Mouse (Mus musculus) monocyte, adult 2 months (primary cell): Measurements from ENCODE around the gene Slc10a7.
"Not testable (repeated sequence)": the region's sequence is repeated elsewhere in the genome, so short reads cannot be mapped to it uniquely, and the experiment has no call there.

Source experiments
- DNase-seq, 2 experiments: peaks; one replicate each; pipeline ENCODE4 v3.0.0; 2022; ENCODE audit warnings: low spot score in 2 of 2, low read depth in 1 of 2

The Slc10a7 gene

DNA sequence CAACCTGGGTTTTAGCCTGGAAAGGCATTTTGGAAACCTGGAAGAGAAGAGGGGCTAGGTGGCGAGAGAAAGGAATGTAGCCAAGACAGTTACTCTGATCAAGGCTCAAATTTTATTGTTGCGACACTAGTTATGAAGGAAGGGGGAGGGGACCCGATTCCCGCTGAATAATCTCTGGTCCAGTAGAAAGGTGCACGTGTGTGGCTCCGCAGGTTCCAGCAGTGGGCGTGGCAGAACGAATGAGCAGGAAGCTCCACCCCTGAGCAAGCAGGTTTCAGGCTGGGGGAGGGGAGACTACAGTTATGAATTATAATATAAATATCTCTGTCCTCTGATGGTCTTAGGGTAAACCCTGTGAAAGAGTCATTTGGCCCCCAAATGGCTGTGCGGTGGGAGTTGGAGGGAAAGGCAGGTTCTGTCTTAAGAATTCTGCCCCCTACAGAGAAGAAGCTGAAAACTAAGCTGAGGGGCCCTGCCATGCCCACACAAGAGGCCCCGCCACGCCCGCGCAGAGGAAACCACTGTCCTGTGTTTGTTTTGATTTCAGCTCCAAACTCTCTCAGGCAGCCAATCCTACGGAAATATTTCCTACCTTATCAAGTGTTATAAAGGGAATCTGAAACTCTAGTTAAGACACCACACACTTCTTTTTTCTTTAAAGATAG, 36.1 kb downstream of the Slc10a7 start:
- DNase-seq = not testable (repeated sequence)

DNA sequence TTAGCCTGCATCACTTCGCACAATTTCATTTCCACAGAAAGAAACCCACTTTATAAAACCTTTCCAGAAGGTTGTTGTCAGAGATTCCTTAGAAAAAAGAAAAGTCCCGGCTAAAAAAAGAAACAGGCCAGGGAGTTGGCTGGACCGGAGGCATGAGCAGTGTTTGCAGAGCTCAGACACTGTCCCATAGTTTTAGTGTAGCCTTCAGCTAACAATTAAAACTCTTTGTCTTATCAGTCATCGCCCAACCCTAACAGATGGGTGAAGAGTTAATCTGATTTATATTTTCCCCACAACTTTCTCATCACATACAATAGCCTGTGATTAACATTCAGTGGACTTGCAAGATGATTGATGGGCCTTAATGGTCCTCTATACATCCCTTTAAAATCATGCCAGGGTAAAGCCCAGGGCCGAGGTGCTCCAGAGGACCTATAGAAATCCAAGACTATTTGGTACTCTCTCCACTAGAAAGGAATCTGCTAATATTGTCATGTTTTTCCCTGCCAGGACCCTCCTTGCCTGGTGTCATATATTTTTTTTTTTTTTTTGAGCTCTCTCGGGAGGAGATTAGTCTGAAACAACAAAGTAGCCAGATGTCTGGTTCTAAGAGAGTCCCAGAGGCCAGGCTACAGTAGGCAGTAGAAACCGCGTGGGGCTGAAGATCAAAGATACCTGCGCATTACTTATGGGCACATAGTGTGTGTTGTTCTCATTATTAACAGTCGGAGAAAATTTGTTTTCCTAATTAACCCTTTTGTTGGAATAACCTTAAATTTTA, 41.0 kb downstream of the Slc10a7 start:
- DNase-seq = no peak

DNA sequence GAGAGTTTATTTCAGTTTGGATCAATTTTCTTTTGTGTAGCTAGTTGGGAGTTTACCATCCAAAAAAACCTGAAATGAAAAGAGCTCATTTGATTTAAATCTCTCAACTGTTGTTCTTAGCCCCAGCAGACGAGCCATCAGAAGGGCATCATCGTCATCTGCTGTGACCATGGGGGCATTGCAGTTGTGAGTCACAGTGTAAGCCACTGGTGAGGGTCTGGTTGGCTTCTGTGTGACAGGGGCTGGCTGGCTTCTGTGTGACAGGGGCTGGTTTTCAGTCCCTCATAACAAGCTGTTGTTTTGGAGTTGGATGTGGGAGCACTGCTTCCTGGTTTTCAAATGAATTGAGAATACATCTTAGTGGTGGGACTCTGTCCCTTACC, 41.6 kb downstream of the Slc10a7 start:
- DNase-seq = no peak

DNA sequence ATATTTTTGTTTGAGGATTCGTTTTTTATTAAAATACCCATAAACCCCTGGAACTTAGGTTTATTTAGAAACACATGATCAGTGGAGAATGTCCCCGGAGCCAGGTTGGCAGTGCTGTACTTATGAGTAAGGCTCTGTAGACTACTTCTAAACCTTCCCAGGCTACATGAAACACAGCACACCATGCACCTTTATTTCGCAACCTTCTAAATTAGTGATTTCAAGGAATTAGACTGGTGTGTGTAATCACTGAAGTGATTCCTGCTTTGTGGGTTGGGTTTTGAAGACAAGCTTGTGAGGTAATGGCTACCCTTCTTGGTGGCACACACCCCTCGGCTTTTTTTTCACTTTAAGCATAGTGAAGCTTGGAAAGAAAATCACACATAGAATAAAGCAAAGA, 46.7 kb downstream of the Slc10a7 start:
- DNase-seq = no peak

DNA sequence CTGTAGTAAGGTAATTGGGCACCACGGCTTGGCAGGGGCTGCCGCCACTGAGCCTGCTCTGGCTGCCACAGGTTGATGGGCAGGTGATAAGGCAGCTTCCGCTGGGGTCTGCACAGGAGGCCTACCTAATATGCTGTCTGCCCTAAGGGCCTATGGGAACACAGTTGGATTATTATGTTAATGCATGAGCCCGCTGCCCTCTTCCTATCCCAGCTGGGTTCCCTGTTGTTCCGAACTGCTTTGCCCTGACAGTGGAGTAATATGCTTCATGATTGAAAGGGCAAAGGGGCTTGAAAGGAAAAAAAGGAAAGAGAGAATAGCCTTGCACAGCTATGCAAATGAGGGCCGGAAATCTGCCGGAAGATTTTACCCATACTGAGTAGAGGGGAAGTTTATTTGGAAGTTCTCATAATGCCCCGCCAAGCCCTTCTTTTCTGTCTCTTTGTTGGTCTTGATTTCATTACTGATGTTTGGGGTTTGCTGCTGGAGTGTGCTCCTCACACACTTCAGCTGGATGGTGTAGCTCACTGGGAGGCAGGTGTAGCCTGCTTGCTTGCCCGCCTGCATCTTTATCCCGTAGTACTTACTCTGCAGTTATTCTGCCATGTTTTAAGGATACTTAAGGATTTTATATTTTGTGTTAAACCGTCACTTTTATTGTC, 47.8 kb downstream of the Slc10a7 start:
- DNase-seq = no peak

DNA sequence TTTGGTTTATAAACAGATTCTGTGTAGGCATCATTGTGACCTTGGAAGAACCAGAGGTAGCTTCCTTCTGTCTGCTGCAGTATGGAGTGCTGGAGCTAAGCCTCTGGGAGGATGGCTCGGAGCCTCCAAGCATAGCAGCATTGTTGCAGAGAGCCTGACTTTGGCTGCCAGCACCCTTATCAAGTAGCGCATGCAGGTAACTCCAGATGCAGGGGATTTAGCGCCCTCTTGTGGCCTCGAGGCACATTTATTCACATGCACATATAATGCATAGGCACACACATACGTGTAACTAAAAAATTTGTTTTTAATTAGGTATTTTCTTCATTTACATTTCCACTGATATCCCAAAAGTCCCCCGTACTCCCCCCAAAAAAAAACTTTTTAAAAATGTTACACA, 52.5 kb downstream of the Slc10a7 start:
- no peak for DNase-seq

DNA sequence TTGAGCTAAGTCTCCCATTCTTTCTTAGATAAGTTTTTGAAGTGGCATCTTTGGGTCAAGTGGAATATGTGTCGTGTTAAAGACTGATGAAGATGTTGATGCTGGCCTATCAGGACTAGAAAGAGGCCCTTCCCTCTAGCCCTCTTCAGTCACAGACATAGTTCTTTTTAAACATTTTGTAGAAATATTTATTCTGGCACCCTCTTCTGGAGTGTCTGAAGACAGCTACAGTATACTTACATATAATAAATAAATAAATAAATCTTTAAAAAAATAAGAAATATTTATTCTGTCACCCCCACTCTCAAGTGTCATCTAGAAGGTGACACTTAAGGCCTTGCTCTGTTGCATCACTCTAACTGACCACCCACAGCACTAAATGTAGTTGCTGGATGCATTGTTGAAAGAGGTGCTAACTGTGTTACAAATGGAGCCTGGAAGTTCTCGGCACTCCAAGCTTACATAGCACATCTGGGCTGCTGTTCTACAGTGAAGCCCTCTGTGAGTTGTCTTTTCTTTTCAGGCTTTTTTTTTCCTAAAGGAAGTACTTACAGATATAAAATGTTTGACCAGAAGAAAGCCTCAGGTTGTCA, 54.4 kb downstream of the Slc10a7 start:
- DNase-seq = no peak

DNA sequence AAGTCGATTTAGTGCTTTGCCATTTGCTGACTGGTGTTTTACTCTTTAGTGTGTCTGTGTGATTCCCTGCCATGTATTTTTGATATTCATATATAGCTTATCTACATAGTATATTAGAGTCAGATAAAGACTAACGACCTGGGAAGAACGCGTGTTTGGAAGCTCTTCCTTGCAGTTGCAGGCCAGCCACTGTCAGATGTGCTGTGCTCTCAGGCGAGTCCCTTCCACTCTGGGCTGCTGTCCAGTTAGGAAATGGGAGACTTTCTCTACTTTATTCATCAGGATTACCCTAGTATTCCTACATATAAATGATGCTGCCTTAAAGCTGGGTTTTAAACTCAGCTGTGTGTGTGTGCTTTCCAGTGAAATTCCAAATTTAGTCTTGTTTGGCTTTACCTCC, 55.1 kb downstream of the Slc10a7 start:
- no peak for DNase-seq

DNA sequence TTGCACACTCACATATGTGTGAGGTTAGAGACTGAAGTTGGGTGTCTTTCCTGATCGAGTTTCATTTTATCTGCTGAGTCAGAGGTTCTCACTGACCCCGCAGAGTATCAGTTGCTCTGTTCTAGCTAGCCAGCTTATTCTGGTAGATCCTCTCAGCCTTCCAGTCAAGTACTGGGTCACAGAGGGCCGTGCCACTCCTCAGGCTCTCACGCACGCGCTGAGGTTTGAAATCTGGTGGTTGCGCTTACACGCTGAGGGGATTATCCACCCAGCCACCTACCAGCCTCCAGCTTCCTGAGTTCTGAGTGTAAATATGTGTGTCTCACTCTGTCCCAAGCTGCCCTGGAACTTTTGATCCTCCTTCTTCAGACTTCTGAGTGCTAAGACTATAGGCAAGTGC, 59.0 kb downstream of the Slc10a7 start:
- no peak for DNase-seq

DNA sequence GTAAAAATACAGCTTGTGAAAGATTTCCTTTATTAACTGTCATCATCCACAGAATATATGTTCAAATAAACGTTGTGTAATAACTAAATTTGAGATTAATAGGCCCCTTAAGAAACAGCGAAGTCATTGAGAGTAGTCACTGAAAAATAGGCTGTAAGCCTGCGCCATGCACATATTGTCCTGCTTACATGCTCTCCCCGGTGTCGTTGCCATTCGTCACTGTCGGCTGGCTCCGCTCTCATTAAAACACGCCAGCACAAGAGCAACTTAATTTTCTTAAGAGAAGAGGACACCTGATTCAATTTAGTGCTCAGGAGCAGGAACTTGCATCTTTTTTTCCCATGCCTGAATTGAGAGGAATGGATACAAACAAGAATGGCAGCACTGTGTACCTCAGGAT, 62.4 kb downstream of the Slc10a7 start:
- no peak for DNase-seq

DNA sequence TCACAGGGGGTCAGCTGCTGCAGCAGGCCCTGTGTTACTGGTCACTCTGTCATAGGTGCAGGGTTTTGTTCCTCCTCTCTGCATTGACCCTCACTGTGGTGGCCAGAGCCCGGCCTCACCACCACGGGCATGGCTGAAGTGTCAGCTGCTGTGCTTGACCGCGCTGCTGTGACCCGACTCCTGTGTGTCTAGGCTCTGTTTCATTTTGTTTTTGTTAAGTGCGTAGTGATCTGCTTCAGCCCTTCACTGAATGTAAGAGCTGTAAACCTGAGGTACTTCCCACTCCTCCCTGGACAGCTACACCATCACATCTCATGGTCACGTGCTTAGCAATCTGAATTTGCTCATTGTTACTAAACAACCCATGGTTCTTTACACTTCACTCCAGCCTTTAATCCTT, 65.1 kb downstream of the Slc10a7 start:
- DNase-seq = no peak

DNA sequence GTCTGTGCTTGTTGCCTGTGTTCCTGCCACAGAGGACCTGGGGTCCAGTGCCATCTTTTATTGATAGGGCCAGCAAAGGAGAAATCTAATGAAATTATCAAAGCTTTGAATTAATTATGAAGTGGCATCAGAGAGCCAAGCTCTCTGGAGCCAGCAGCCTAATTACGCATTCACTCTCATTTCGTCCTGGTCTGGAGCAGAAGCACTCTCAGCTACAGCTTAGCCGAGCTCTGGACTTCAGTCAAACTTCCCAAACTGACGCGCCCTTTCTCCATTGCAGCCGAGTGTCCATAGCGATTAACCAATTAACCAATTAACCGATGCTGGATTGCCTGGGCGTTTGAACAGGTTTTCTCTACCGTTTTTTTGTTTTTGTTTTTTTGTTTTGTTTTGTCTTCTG, 68.4 kb downstream of the Slc10a7 start:
- DNase-seq = no peak

DNA sequence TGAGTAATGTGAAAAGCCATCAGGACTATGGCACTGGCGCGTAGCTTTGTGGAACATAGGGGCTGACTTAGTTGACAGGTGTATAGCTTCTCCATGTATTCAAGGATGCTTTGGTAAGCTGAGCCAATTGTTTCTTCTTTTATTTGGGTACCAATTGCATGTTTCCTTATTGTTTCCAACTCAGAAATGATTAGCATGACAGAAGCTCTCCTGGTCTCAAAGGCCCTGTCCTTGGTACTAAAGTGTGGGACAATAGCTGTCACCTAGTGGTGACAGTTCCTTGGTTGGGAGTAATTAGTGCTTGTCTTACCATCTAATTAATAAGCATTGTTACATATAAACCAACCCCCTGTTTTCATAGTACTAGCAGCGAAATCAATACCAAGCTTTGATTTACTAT, 68.9 kb downstream of the Slc10a7 start:
- no peak for DNase-seq

DNA sequence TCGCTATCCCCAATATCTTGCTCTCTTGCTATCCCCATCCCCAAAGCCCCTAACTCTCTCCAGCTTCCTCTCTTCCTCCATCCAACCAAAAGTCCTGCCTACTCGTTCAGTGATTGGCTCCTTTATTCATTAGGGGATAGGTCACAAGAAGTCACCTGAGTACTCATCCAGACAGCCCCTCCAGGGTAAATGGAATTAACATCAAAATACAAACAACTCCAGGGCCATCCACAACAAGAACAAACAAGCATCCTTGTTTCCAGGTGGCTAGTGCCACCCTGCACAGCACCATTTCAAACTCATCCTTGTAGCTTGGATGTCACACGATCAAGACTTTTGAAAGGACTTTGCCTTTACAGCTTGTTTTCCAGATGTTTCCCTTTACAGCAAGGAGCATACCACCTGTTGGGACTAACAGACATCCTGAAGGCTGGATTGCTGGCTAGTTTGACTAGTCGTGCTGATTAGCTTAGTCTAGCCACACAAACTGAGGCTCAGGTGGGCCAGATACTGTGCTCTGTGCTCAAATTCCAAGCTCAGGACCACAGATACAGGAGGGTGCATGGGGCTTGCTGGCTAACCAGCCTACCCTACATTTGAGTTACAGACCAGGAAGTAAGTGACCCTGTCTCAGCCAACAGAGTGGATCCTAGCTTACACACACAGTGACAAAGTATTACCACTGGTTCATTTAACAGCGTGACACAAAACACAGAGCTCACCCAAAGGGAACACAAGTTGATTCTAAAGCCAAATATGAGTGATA, 75.0 kb downstream of the Slc10a7 start:
- DNase-seq = no peak

DNA sequence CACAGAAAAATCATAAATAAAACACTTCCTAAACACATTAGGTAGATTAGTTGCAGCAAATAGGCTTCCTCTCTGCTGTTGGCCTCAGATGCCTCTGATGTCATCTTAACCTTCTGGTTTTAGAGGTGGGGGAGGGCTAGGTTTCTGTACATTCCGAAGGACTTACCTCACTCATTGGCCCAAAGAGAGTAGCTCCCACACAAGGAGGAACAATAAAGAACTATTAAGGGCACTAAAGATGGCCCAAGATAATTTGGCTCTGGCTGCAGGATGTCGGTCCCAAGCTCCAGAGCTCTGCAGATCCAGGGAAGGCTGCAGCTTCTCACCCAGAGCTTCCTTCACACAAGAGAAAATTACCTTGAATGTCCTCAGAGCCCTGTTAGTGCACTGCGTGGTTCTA, 75.7 kb downstream of the Slc10a7 start:
- DNase-seq = no peak

DNA sequence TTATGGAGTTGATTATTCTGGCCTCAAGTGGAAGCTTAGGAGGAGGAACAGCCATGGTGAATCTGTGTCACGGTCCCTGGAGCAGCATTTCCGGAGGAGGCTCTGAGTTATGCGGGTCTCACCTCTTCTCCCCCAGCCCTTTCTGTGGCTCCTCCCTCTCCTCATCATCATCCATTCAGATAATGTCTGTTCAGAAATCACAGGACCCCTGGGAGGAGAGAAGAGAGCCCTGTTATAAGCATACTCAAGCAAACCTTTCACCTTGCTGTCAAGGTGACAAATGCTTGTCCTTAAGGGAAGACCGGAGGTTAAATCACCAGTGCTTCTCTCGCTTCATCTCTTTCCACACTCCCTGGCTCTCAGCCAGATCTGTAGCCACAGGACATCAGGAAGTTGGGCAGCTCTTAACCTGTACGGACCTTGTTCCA, 86.3 kb downstream of the Slc10a7 start:
- no peak for DNase-seq

DNA sequence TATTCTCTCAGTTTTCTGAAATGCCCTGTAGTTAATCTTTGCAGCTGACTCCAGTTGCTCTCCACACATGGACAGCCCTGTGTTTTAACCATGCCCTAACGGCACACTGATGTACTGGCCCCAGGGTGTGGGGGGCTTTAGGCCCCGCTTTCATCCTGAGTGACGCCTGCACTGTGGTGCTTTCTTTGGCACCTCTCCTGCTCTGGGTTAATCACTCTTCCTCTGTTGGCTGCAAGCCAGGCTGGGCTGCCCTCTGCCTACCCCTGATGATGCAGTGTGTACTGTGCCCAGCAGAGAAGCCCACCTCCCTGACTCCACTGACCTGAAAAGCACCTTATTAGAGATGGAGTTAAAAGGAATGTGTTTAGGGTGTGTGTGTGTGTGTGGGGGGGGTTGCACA, 89.1 kb downstream of the Slc10a7 start:
- no peak for DNase-seq

DNA sequence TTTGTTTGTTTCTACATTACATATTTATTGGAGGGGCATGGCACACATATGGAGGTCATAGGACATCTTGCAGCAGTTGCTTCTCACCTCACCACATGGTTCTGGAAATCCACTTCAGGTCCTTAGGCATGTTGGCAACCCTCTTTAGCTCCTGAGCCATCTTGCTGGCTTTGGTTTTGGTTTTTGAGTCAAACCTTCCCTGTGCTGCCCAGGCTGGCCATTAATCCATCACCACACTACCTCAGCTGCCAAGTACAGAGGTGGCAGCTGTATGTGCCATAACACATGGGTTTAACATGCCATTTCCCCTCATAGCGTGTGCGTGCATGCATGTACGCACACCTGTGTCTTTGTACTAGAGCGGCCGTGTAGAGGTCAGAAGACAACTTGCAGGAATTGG, 93.9 kb downstream of the Slc10a7 start:
- DNase-seq = no peak

DNA sequence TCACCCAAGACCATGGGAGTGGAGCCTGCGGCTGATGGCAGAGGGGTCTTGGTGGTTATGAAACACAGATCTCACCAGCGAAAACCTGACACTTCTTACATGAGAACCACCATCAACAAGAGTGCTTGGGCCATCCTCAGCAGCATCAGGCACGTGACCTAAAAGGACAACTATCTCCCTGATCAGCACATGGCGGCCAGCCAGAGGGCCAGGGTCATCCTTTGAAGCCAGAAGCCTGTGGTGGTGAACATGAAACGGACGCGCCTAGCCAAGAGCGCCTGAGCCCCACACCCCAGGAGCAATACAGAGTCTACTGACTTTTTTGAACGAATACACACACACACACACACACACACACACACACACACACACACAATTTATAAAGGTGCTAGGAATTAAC, 95.3 kb downstream of the Slc10a7 start:
- DNase-seq = no peak

DNA sequence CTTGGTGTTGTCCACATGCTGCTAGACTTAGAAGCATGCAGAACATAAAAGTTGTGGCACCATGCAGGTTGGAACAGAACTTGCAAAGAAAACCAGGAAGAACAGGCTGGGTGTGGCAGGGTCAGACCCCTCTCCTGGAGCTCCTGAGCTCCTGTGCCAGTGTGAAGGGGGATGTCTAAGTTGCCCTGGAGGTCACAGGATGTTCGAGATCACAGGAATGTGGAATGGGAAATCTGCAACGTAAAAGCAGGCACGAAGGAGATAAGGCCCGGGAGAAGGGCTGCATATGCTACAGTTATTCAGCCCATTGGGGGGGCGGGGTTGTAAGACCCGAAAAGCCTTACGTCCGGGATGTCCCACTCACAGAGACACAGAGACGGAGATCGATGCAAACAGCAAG, 100.2 kb downstream of the Slc10a7 start:
- DNase-seq = no peak

DNA sequence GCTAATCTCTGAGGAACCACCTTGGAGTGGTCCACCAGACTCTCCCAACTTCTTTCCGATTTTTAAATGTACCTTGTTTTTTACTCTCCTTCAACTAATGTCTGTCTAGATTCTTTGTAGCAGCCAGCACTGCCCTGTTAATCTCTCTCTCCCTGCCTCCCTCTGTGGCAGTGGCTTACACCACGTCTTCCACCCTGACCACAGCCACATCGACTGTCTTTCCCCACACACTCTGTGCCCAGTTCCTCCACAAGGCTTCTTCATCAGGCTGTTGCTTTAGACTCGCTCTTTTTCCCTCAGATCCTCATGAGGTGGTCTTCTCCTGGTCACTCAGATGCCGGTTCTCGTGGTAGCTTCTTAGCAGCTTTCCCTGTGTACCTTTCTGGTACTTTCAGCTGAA, 101.9 kb downstream of the Slc10a7 start:
- DNase-seq = no peak
